Mouse (Mus musculus) stomach, embryonic 15.5 days (tissue): ENCODE results near the gene Hspa1a. TPM values are rescaled to one million over a fixed set of nuclear protein-coding genes. Genes with fewer than 3 reads are reported as not detected.
"Not testable (repeated sequence)": the region's sequence is repeated elsewhere in the genome, so short reads cannot be mapped to it uniquely, and the experiment has no call there.

Experiments
- ATAC-seq: fragments of 200-750 bp; cut with Nextera tagmentation; 2 replicates; pipeline ENCODE4 v1.8.0; 2017; ENCODE audit warnings: low read depth, moderate number of reproducible peaks, moderate TSS enrichment; ENCODE audit not compliant: insufficient read depth, low FRiP score
- H3K27ac ChIP-seq: fragments of 300-500 bp; sonication (generic); 2 replicates; pipeline ENCODE4 v1.5.1; 2015; ENCODE audit warnings: mild to moderate bottlenecking, inconsistent platforms
- H3K27me3 ChIP-seq: fragments of 300-500 bp; sonication (generic); replicated peaks from 2 replicates; pipeline ENCODE4 v1.6.1; 2015; ENCODE audit warnings: inconsistent platforms
- H3K36me3 ChIP-seq: fragments of 300-500 bp; sonication (generic); 2 replicates; pipeline ENCODE4 v1.6.1; 2015; ENCODE audit warnings: inconsistent platforms
- H3K4me1 ChIP-seq: fragments of 300-500 bp; sonication (generic); 2 replicates; pipeline ENCODE4 v1.6.1; 2015; ENCODE audit warnings: inconsistent platforms
- H3K4me2 ChIP-seq: fragments of 300-500 bp; sonication (generic); 2 replicates; pipeline ENCODE4 v1.6.1; 2015; ENCODE audit warnings: mild to moderate bottlenecking, inconsistent platforms
- H3K4me3 ChIP-seq: fragments of 300-500 bp; sonication (generic); replicated peaks from 2 replicates; pipeline ENCODE4 v1.5.1; 2015; ENCODE audit warnings: inconsistent platforms
- H3K9ac ChIP-seq: fragments of 300-500 bp; sonication (generic); 2 replicates; pipeline ENCODE4 v1.6.1; 2015; ENCODE audit warnings: inconsistent platforms
- H3K9me3 ChIP-seq: fragments of 300-500 bp; sonication (generic); 2 replicates; pipeline ENCODE4 v1.6.1; 2016; ENCODE audit warnings: inconsistent platforms
- WGBS: fragments of 180-500 bp; shearing (Covaris S2); methylation state at CpG from one replicate; pipeline ENCODE4 v1.1.7; 2015; 5-methylcytosine and 5-hydroxymethylcytosine counted together
- polyA plus RNA-seq: library from polyadenylated mRNA; unstranded; fragments of >200 nt; fragmentation: Nextera tagmentation; extraction: Ambion mirVana; gene quantifications from 2 replicates; pipeline ENCODE4 v1.2.1, GENCODE M21; 2015

Hspa1a gene
- polyA plus RNA-seq, 1 experiment from 2014 or later = 12.1 TPM

GRCm38 (mm10) chr17:34979631-34980030, 7.7 kb upstream of the Hspa1a start:
- no peak for ATAC-seq
- Histone ChIP-seq H3K27ac (no peak overlapping the region), H3K4me2 (no peak overlapping the region), H3K9ac (no peak overlapping the region), H3K27me3 (no peaks in the 10 kb centered on the region), H3K9me3 (no peaks in the 10 kb centered on the region), H3K4me1 (peaks cover 13% of the 10 kb centered on the region), H3K36me3 (no peaks in the 10 kb centered on the region), H3K4me3 (no peak overlapping the region)
- 89% methylated on average over 4 of the region's 4 CpGs for WGBS

GRCm38 (mm10) chr17:34978239-34978638, 6.3 kb upstream of the Hspa1a start:
- Histone ChIP-seq H3K4me1 (peaks cover 11% of the 10 kb centered on the region), H3K4me2 (no peak overlapping the region), H3K27ac (no peak overlapping the region), H3K36me3 (no peaks in the 10 kb centered on the region), H3K9ac (no peak overlapping the region), H3K4me3 (no peak overlapping the region), H3K27me3 (no peaks in the 10 kb centered on the region), H3K9me3 (no peaks in the 10 kb centered on the region)
- WGBS = 85% methylated on average over 27 of the region's 27 CpGs
- no peak for ATAC-seq

- Histone ChIP-seq H3K4me2 (no peak overlapping the region), H3K4me3 (no peak overlapping the region), H3K9ac (no peak overlapping the region), H3K9me3 (no peaks in the 10 kb centered on the region), H3K27me3 (no peaks in the 10 kb centered on the region), H3K27ac (no peak overlapping the region), H3K4me1 (peaks cover 8% of the 10 kb centered on the region), H3K36me3 (no peaks in the 10 kb centered on the region)
- 92% methylated on average over 20 of the region's 20 CpGs for WGBS
- ATAC-seq = no peak
Measured at GRCm38 (mm10) chr17:34977000-34977399, 5.0 kb upstream of the Hspa1a start.

DNA sequence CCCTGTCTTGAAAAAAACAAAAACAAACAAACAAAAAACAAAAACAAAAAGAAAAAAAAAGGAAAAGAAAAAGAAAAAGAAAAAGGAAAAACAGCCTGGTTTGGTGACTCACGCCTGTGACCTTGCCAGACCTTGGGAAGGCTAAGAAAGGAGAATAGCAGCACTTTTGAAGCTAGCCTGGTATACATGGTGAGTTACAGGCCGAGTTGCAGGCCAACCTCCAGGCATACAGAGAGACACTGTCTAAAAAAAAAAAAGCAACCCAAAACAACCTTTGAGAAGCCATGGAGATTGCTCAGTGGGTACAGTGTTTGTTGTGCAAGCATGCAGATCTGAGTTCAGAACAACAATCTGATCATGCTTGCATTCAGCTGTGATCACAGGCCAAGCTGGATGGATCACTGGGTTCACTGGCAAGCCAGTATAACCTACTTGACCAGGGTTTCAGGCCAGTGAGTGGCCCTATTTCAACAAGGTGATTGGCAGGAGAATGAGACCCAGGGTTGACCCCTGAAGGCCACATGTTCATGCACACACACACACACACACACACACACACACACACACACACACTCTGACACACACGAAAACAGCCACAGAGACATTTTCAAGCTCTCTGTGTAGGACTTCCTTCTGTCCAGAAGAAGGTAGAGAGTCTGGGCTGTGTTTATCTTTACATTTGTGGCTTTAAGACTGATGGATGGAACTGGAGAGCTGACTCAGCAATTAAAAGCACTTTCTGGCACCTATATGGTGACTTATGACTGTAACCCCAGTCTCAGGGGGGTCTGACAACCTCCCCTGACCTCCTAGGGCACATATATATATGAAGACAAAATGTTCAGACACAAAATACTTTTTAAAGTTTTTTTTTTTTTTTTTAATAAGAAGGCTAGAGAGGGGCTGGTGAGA, 3.9 kb upstream of the Hspa1a start:
- Histone ChIP-seq H3K9ac (no peak overlapping the region), H3K9me3 (no peaks in the 10 kb centered on the region), H3K4me2 (no peak overlapping the region), H3K36me3 (no peaks in the 10 kb centered on the region), H3K4me1 (peaks cover 6% of the 10 kb centered on the region), H3K27me3 (no peaks in the 10 kb centered on the region), H3K4me3 (no peak overlapping the region), H3K27ac (no peak overlapping the region)
- no peak for ATAC-seq
- WGBS = 74% methylated on average over 3 of the region's 3 CpGs

- H3K27ac ChIP-seq, H3K9me3 ChIP-seq, H3K9ac ChIP-seq, H3K4me1 ChIP-seq, H3K36me3 ChIP-seq: not testable (repeated sequence)
- Histone ChIP-seq H3K27me3 (peaks cover 17% of the 10 kb centered on the region), H3K4me2 (peak overlapping the region; percentile 72), H3K4me3 (peak overlapping the region; percentile 39)
- WGBS = 4% methylated on average over 28 of the region's 43 CpGs
- 0 out of 2 replicates have a peak, but pooled peaks have one; percentile 5 for ATAC-seq
Measured at GRCm38 (mm10) chr17:34971694-34972068, 275 bp downstream of the Hspa1a start.

GRCm38 (mm10) chr17:34970850-34971249, 1.1 kb downstream of the Hspa1a start:
- not testable (repeated sequence) for H3K36me3 ChIP-seq, H3K27ac ChIP-seq, ATAC-seq, H3K4me2 ChIP-seq, H3K9me3 ChIP-seq, H3K4me1 ChIP-seq, H3K4me3 ChIP-seq, H3K9ac ChIP-seq
- 41% methylated on average over 15 of the region's 37 CpGs for WGBS
- peaks cover 17% of the 10 kb centered on the region for H3K27me3 ChIP-seq

- H3K4me2 ChIP-seq, ATAC-seq, H3K4me3 ChIP-seq, H3K9ac ChIP-seq, H3K4me1 ChIP-seq, H3K36me3 ChIP-seq, H3K27ac ChIP-seq, H3K9me3 ChIP-seq: not testable (repeated sequence)
- peaks cover 17% of the 10 kb centered on the region for H3K27me3 ChIP-seq
- WGBS = 57% methylated on average over 7 of the region's 11 CpGs
Measured at GRCm38 (mm10) chr17:34969822-34970221, 2.1 kb downstream of the Hspa1a start, which contains the start of gene Gm20481. TSS of gene Gm20481 (plus strand) at chr17:34969912.

DNA sequence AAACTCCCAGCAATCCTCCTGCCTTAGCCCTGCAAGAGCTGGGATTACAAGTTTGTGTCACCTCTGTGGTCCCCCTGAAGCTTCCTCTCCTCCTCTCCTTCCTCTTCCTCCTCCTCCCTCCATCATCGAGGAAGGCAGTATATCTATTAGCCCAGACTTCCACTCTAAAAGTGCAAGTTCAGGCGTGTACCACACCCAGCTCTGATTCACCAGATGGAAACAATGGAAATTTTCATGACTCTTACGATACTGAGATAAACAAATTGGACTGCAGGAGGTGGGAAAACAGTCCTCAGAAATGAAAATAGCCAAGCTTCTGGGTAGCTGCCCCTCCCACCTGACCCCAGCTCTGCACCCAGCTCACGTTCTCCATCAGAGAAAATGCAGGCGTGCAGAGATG, 6.3 kb downstream of the Hspa1a start:
- no peaks in the 10 kb centered on the region for H3K36me3 ChIP-seq
- ATAC-seq = no peak
- 0 out of 2 replicates have a peak, but pooled peaks cover 6% of the 10 kb centered on the region for H3K4me1 ChIP-seq
- H3K27me3 ChIP-seq = peaks cover 17% of the 10 kb centered on the region
- WGBS = 58% methylated on average over 5 of the region's 5 CpGs
- no peak overlapping the region for H3K4me2 ChIP-seq
- no peak overlapping the region for H3K4me3 ChIP-seq
- no peak overlapping the region for H3K9ac ChIP-seq
- peak overlapping the region; percentile 27; the same call in 1 of the 2 replicates for H3K27ac ChIP-seq
- no peaks in the 10 kb centered on the region for H3K9me3 ChIP-seq

DNA sequence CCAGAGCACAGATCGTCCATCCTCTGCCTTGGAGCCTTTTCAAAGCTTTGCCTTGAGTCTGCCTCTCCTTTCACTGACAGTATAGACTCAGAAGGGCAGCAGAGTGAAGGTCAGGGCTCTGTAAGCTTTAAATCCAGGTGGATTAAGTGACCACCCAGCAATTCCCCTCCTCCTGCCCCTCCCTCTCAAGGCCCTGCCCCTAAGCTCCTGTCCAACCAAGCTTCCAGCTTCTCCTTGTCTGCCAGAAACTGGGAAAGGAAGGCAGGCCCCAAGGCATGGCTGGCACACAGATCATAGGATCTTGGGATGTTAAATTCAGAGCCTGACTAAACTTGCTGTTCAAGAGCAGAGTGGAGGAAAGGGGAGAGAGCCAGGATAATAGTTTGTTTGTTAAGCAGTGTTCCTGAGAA, 7.3 kb downstream of the Hspa1a start:
- no peak overlapping the region for H3K4me3 ChIP-seq
- H3K27me3 ChIP-seq = peaks cover 15% of the 10 kb centered on the region
- no peak overlapping the region for H3K4me2 ChIP-seq
- 28% methylated on average over 1 of the region's 1 CpGs for WGBS
- no peak for ATAC-seq
- H3K9ac ChIP-seq = no peak overlapping the region
- H3K27ac ChIP-seq = peak overlapping the region; percentile 27
- no peaks in the 10 kb centered on the region for H3K9me3 ChIP-seq
- no peaks in the 10 kb centered on the region for H3K36me3 ChIP-seq
- peaks cover 13% of the 10 kb centered on the region; the same call in 1 of the 2 replicates for H3K4me1 ChIP-seq

- Histone ChIP-seq H3K9ac (no peak overlapping the region), H3K27ac (peak overlapping the region; percentile 40; the same call in 1 of the 2 replicates), H3K4me1 (peaks cover 13% of the 10 kb centered on the region; the same call in 1 of the 2 replicates), H3K4me2 (no peak overlapping the region), H3K27me3 (peaks cover 3% of the 10 kb centered on the region), H3K9me3 (no peaks in the 10 kb centered on the region), H3K36me3 (no peaks in the 10 kb centered on the region), H3K4me3 (no peak overlapping the region)
- no peak for ATAC-seq
- WGBS = 58% methylated on average over 1 of the region's 1 CpGs
Measured at GRCm38 (mm10) chr17:34962841-34963240, 9.1 kb downstream of the Hspa1a start.

DNA sequence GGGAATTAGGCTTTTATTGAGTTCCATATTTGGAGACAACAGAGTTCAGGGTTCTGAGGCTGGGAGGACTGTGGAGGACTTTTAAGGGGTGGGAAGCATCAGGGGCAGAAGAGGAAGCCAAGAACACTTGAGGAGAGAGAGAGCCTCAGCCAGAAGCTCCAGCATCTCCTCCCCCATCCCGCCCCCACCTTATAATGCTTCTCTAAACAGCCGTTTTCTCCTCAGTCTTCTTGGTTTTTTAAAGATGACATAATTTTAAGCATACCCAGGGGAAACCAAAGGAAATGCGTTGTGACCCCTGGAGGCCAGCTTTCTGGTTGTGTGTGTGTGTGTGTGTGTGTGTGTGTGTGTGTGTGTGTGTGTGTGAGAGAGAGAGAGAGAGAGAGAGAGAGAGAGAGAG, 9.8 kb downstream of the Hspa1a start:
- WGBS = 36% methylated on average over 3 of the region's 3 CpGs
- Histone ChIP-seq H3K9me3 (no peaks in the 10 kb centered on the region), H3K9ac (no peak overlapping the region), H3K27ac (peak overlapping the region; percentile 71; the same call in 1 of the 2 replicates), H3K4me3 (no peak overlapping the region), H3K36me3 (no peaks in the 10 kb centered on the region), H3K27me3 (no peaks in the 10 kb centered on the region), H3K4me2 (no peak overlapping the region), H3K4me1 (peaks cover 13% of the 10 kb centered on the region; the same call in 1 of the 2 replicates)
- ATAC-seq = no peak

- Histone ChIP-seq H3K4me3 (no peak overlapping the region), H3K9me3 (no peaks in the 10 kb centered on the region), H3K4me1 (peaks cover 13% of the 10 kb centered on the region; the same call in 1 of the 2 replicates), H3K9ac (no peak overlapping the region), H3K27me3 (no peaks in the 10 kb centered on the region), H3K27ac (peak overlapping the region; percentile 99; the same call in 1 of the 2 replicates), H3K36me3 (no peaks in the 10 kb centered on the region), H3K4me2 (no peak overlapping the region)
- no peak for ATAC-seq
Measured at GRCm38 (mm10) chr17:34960702-34961493, 11.1 kb downstream of the Hspa1a start.
